Mouse (Mus musculus) heart, embryonic 12.5 days (tissue): ENCODE measurements around the gene Prss30. TPM values are rescaled to one million over a fixed set of nuclear protein-coding genes. Genes with fewer than 3 reads are reported as not detected.
A peak's percentile ranks its signal among the peaks of the same experiment; 100 is the strongest.
"Not testable (repeated sequence)": the region's sequence is repeated elsewhere in the genome, so short reads cannot be mapped to it uniquely, and the experiment has no call there.

Source experiments
- ATAC-seq: fragments of 200-750 bp; cut with Nextera tagmentation; 2 replicates; pipeline ENCODE4 v1.8.0; 2017; ENCODE audit warnings: moderate TSS enrichment, moderate library complexity; ENCODE audit not compliant: insufficient number of reproducible peaks, low FRiP score
- H3K27ac ChIP-seq: fragments of 300-500 bp; sonication (generic); 2 replicates; pipeline ENCODE4 v1.5.1; 2016; ENCODE audit warnings: mild to moderate bottlenecking, moderate library complexity; ENCODE audit not compliant: poor library complexity, severe bottlenecking
- H3K27me3 ChIP-seq: fragments of 300-500 bp; sonication (generic); replicated peaks from 2 replicates; pipeline ENCODE4 v1.6.1; 2016; ENCODE audit warnings: mild to moderate bottlenecking, moderate library complexity
- H3K36me3 ChIP-seq: fragments of 300-500 bp; sonication (generic); 2 replicates; pipeline ENCODE4 v1.6.1; 2016; ENCODE audit warnings: mild to moderate bottlenecking, moderate library complexity
- H3K4me1 ChIP-seq: fragments of 300-500 bp; sonication (generic); replicated peaks from 2 replicates; pipeline ENCODE4 v1.6.1; 2016; ENCODE audit warnings: mild to moderate bottlenecking
- H3K4me2 ChIP-seq: fragments of 300-500 bp; sonication (generic); 2 replicates; pipeline ENCODE4 v1.6.1; 2016; ENCODE audit warnings: mild to moderate bottlenecking, moderate library complexity
- H3K4me3 ChIP-seq: fragments of 300-500 bp; sonication (generic); 2 replicates; pipeline ENCODE4 v1.5.1; 2016; ENCODE audit warnings: mild to moderate bottlenecking
- H3K9ac ChIP-seq: fragments of 300-500 bp; sonication (generic); 2 replicates; pipeline ENCODE4 v1.6.1; 2016; ENCODE audit warnings: mild to moderate bottlenecking, moderate library complexity
- H3K9me3 ChIP-seq: fragments of 300-500 bp; sonication (generic); replicated peaks from 2 replicates; pipeline ENCODE4 v1.6.1; 2016; ENCODE audit warnings: mild to moderate bottlenecking, moderate library complexity
- WGBS: fragments of 180-500 bp; shearing (Covaris S2); methylation state at CpG from one replicate; pipeline ENCODE4 v1.1.7; 2016; 5-methylcytosine and 5-hydroxymethylcytosine counted together
- microRNA-seq: library from miRNA; unstranded; fragments of <30 nt; microRNA quantifications from one replicate; pipeline ENCODE4, GENCODE M21; 2017
- polyA plus RNA-seq: library from polyadenylated mRNA; unstranded; fragments of >200 nt; fragmentation: Nextera tagmentation; extraction: Ambion mirVana; gene quantifications from 2 replicates; pipeline ENCODE4 v1.2.1, GENCODE M21; 2016

The Prss30 gene
- polyA plus RNA-seq, 1 experiment from 2014 or later: not detected

GRCm38 (mm10) chr17:23955174-23955573 is 25.2 kb downstream of the Prss30 start, which contains the start of gene Sbpl:
Gene Sbpl (minus strand): TSS chr17:23955274.
- 78% methylated on average over 5 of the region's 5 CpGs for WGBS

DNA sequence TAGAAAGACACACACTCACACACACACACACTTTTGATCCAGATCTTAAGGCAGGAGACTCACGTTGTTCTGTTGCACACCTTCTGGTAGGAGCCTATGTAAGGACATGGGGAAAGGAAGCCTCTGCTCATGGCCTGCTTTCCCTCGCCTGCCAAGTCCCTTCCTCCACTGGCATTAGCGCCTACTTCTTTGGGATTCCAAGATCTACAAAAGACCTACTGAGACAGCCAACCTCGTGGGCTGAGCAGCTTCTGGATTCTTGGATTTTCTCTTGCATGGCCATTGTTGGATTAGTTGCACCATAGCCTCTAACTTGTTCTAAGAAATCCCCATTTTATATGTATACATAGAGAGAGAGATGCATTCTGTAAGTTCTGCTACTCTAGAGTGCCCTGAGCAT is 29.5 kb downstream of the Prss30 start:
- not testable (repeated sequence) for H3K4me1 ChIP-seq, H3K4me3 ChIP-seq, H3K9me3 ChIP-seq, H3K27ac ChIP-seq, H3K36me3 ChIP-seq, ATAC-seq, H3K27me3 ChIP-seq, H3K9ac ChIP-seq, H3K4me2 ChIP-seq
- 77% methylated on average over 4 of the region's 4 CpGs for WGBS

More at GRCm38 (mm10) chr17:23955174-23955573, 25.2 kb downstream of the Prss30 start, which contains the start of gene Sbpl:
- Histone ChIP-seq H3K4me1 (no peaks in the 10 kb centered on the region), H3K27ac (no peak within 1 kb of the TSS), H3K9me3 (no peaks in the 10 kb centered on the region), H3K9ac (no peak within 1 kb of the TSS), H3K4me3 (no peak within 1 kb of the TSS), H3K36me3 (no peaks in the 10 kb centered on the region), H3K27me3 (0 out of 2 replicates have a peak, but pooled peaks cover 5% of the 10 kb centered on the region), H3K4me2 (no peak within 1 kb of the TSS)
- no peak for ATAC-seq

- Histone ChIP-seq H3K4me1 (no peaks in the 10 kb centered on the region), H3K36me3 (no peaks in the 10 kb centered on the region), H3K9ac (no peak overlapping the region), H3K27ac (no peak overlapping the region), H3K4me3 (no peak overlapping the region), H3K9me3 (no peaks in the 10 kb centered on the region), H3K4me2 (no peak overlapping the region), H3K27me3 (no peaks in the 10 kb centered on the region)
- WGBS: 58% methylated on average over 2 of the region's 2 CpGs
- no peak for ATAC-seq
Measured at GRCm38 (mm10) chr17:23949068-23949467, 31.3 kb downstream of the Prss30 start.

GRCm38 (mm10) chr17:23947486-23947885 is 32.9 kb downstream of the Prss30 start:
- H3K9ac ChIP-seq, H3K4me3 ChIP-seq, H3K9me3 ChIP-seq, H3K27me3 ChIP-seq, H3K27ac ChIP-seq, H3K4me2 ChIP-seq, ATAC-seq, H3K4me1 ChIP-seq, H3K36me3 ChIP-seq: not testable (repeated sequence)
- WGBS: 75% methylated on average over 4 of the region's 4 CpGs

- no peak within 1 kb of the TSS for H3K4me3 ChIP-seq
- H3K9ac ChIP-seq: no peak within 1 kb of the TSS
- H3K36me3 ChIP-seq: no peaks in the 10 kb centered on the region
- H3K9me3 ChIP-seq: no peaks in the 10 kb centered on the region
- H3K4me2 ChIP-seq: no peak within 1 kb of the TSS
- H3K4me1 ChIP-seq: no peaks in the 10 kb centered on the region
- peaks cover 11% of the 10 kb centered on the region; the same call in 1 of the 2 replicates for H3K27me3 ChIP-seq
- ATAC-seq: no peak
- no peak within 1 kb of the TSS for H3K27ac ChIP-seq
Measured at GRCm38 (mm10) chr17:23941372-23941771, 39.0 kb downstream of the Prss30 start, which contains the start of gene Sbp. Gene Sbp (plus strand): TSS chr17:23941672.

DNA sequence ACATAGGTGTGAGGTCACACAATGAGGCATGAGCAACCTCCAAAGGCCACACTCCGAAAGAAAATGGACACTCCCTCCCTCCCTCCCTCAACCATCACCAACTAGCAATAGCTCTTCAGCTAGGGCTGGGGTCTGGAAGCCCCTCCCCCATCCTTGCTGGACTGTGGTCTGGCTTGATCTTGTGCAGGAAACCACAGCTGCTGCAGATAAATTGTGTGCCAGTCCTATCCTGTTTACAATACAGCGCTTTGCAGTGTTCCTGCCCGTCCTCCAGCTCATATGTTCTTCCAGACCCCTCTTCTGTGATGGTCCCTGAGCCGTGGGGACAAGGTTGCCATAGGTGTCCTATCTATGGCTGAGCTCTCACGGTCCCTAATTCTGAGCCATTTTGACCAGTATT is 49.2 kb downstream of the Prss30 start:
- Histone ChIP-seq H3K4me1 (no peaks in the 10 kb centered on the region), H3K36me3 (no peaks in the 10 kb centered on the region), H3K9ac (no peak overlapping the region), H3K4me2 (no peak overlapping the region), H3K9me3 (0 out of 2 replicates have a peak, but pooled peaks cover 4% of the 10 kb centered on the region), H3K27me3 (0 out of 2 replicates have a peak, but pooled peaks cover 2% of the 10 kb centered on the region), H3K27ac (no peak overlapping the region), H3K4me3 (no peak overlapping the region)
- 54% methylated on average over 5 of the region's 5 CpGs for WGBS
- ATAC-seq: peak; percentile 33; the same call in 1 of the 2 replicates

DNA sequence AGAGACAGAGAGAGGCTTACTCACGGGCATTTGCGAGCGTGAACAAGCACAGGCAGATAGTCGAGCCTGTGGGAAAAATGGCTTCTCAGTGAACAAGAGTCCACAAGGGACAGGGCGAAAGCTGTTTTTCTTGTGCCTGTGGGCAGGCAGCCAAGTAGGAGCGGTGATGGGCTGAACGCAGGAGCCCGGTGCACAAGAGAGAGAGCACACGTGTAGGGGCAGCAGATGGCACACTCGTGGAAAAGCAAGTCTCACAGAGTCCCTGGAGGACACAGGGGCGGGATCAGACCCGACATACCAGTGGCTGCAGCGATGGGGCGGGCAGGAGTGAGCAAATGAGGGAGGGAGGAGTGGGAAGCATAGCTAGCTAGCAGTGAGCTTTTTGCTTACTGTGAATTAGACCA is 55.3 kb downstream of the Prss30 start:
- peaks cover 6% of the 10 kb centered on the region for H3K4me1 ChIP-seq
- WGBS: under 1% methylated on average over 14 of the region's 14 CpGs
- 0 out of 2 replicates have a peak, but pooled peaks cover 2% of the 10 kb centered on the region for H3K27me3 ChIP-seq
- H3K4me3 ChIP-seq: peak overlapping the region; percentile 59
- no peaks in the 10 kb centered on the region for H3K36me3 ChIP-seq
- no peaks in the 10 kb centered on the region for H3K9me3 ChIP-seq
- peak overlapping the region; percentile 81 for H3K4me2 ChIP-seq
- peak overlapping the region; percentile 97 for H3K27ac ChIP-seq
- H3K9ac ChIP-seq: peak overlapping the region; percentile 75
- ATAC-seq: peak; percentile 80

GRCm38 (mm10) chr17:23924531-23925007 is 55.8 kb downstream of the Prss30 start:
- H3K4me1 ChIP-seq: peaks cover 6% of the 10 kb centered on the region
- no peaks in the 10 kb centered on the region for H3K9me3 ChIP-seq
- ATAC-seq: peak; percentile 97
- H3K9ac ChIP-seq: peak overlapping the region; percentile 75
- peak overlapping the region; percentile 59 for H3K4me3 ChIP-seq
- under 1% methylated on average over 29 of the region's 29 CpGs for WGBS
- H3K36me3 ChIP-seq: no peaks in the 10 kb centered on the region
- H3K27me3 ChIP-seq: 0 out of 2 replicates have a peak, but pooled peaks cover 2% of the 10 kb centered on the region
- H3K27ac ChIP-seq: peak overlapping the region; percentile 97
- peak overlapping the region; percentile 81 for H3K4me2 ChIP-seq

Small RNAs within 50 kb of the gene (microRNA-seq; reads per million reads assigned to microRNA genes)
- gene Gm27700: not detected

Other genes with a start within 250 kb of the Prss30 start
- gene Paqr4, start 239.7 kb downstream of the Prss30 start, polyA plus RNA-seq: 10.3 and 11.2 TPM in 2 replicates
- 0.17 and 0.33 TPM in 2 replicates for gene Kremen2, start 234.7 kb downstream of the Prss30 start, polyA plus RNA-seq
- 64.1 and 67.5 TPM in 2 replicates for gene Flywch1, start 209.0 kb downstream of the Prss30 start, polyA plus RNA-seq
- gene Flywch2, start 194.5 kb downstream of the Prss30 start, polyA plus RNA-seq: 6.9 and 7.3 TPM in 2 replicates
- 399 TPM in 2 replicates for gene Srrm2, start 190.0 kb downstream of the Prss30 start, polyA plus RNA-seq
- gene Elob, start 151.4 kb downstream of the Prss30 start, polyA plus RNA-seq: 878 and 903 TPM in 2 replicates
- not detected in 2 replicates for gene Prss33, start 144.5 kb downstream of the Prss30 start, polyA plus RNA-seq
- not detected in 2 replicates for gene Prss32, start 136.7 kb downstream of the Prss30 start, polyA plus RNA-seq
- 0.36 TPM in 1 of 2 replicates, not detected in the other for gene Prss41, start 136.4 kb downstream of the Prss30 start, polyA plus RNA-seq
- gene Prss21, start 112.5 kb downstream of the Prss30 start, polyA plus RNA-seq: not detected in 2 replicates
- gene Dcpp1, start 99.7 kb downstream of the Prss30 start, polyA plus RNA-seq: not detected in 2 replicates
- not detected in 2 replicates for gene Dcpp2, start 99.7 kb downstream of the Prss30 start, polyA plus RNA-seq
- not detected in 2 replicates for gene Dcpp3, start 63.1 kb downstream of the Prss30 start, polyA plus RNA-seq
- not detected in 2 replicates for gene Sbp, start 38.9 kb downstream of the Prss30 start, polyA plus RNA-seq
- not detected in 2 replicates for gene Sbpl, start 25.3 kb downstream of the Prss30 start, polyA plus RNA-seq
- gene Prss22, start 17.5 kb upstream of the Prss30 start, polyA plus RNA-seq: 0.29 TPM in 1 of 2 replicates, not detected in the other
- 0.35 and 0.41 TPM in 2 replicates for gene Prss27, start 57.6 kb upstream of the Prss30 start, polyA plus RNA-seq
- 49.0 and 49.2 TPM in 2 replicates for gene Kctd5, start 92.9 kb upstream of the Prss30 start, polyA plus RNA-seq
- gene Pdpk1, start 170.4 kb upstream of the Prss30 start, polyA plus RNA-seq: 46.9 and 48.6 TPM in 2 replicates
- gene Amdhd2, start 183.2 kb upstream of the Prss30 start, polyA plus RNA-seq: 28.1 and 28.8 TPM in 2 replicates
- gene Atp6v0c, start 189.1 kb upstream of the Prss30 start, polyA plus RNA-seq: 534 and 535 TPM in 2 replicates
- 5.1 and 5.3 TPM in 2 replicates for gene Tbc1d24, start 225.0 kb upstream of the Prss30 start, polyA plus RNA-seq
- gene Ntn3, start 229.0 kb upstream of the Prss30 start, polyA plus RNA-seq: 2.0 and 2.6 TPM in 2 replicates
- gene Tedc2, start 240.3 kb upstream of the Prss30 start, polyA plus RNA-seq: 6.0 and 7.5 TPM in 2 replicates